Mouse (Mus musculus) cerebellum, postnatal 4 days (tissue): ENCODE measurements at regions not wholly inside any gene's neighbourhood (a gene's known extent, or its start where the extent isn't known, plus 50 kb on each side); places are given as distances from the start of the nearest gene placed in this dataset.
A peak's percentile ranks its signal among the peaks of the same experiment; 100 is the strongest.

Source experiments
- DNase-seq, 2 experiments: peaks; one replicate each; pipeline ENCODE4 v3.0.0; 2022; ENCODE audit warnings: low spot score in 2 of 2, mixed read lengths in 1 of 2

GRCm38 (mm10) chr1:130309746-130310145 lies 113.1 kb downstream of the Cd55b start:
- DNase-seq: no peak

DNA sequence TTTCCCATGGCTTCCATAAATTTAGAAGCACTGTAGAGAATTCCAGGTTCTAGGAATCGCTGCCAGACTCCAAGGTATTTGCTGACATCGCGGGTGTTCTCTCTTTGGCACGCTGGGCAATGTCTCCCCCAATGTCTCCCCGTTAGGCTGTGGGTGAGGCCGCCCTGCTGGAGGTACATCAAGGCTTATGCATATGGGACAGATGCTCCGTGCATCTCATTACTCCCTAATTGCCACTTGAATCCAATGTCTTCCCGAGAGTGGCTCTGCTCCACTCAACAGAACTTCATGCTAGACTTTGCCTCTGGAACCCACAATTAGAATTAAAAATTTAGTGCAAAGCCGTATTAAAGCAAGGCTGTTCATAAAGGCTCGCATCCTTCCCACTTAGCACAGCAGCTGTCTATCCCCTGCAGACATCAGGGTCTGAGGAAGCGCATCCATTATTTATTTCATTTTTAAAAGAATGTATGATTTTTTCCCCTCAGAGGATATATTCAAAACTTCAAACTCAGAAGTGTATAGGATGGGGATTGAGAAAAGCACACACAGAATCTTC lies 120.9 kb downstream of the Cd55b start:
- no peak for DNase-seq

DNA sequence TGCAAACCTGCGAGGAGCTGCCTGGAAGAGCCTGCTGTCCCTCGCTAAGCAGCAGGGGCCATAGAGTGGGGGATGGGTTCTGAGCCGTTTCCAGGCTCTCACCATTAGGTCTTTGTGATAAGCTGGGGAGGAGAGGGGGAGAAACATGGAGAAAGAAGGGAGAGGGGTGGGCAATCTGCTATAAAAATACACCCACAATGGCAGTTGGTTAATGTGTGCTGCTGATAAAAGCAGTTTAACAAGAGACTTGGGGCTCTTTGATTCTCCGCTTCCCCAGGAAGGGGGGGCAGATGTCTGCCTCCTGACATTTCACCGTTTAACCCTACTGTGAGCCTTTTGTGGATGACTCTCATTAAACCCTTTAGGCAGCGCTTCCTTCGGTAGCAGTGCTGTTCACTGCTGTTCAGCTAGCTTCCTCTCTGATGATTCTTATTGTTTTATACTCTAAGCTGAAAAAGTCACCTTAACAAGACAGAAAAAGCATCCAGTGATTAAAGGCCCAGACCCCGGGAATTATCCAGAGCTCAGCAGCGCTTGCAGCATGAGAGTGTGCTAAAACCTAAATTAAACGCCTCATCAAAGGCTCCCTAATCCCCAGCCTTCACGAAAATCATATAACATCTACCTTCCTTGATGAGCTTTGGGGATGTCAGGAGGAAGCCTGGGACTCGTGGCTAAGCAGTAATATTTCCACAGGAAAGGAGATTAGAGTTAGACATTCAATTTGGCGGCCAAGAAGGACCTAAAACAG lies 122.6 kb downstream of the Cd55b start:
- DNase-seq: peak in 1 of 2 experiments; percentile 46

DNA sequence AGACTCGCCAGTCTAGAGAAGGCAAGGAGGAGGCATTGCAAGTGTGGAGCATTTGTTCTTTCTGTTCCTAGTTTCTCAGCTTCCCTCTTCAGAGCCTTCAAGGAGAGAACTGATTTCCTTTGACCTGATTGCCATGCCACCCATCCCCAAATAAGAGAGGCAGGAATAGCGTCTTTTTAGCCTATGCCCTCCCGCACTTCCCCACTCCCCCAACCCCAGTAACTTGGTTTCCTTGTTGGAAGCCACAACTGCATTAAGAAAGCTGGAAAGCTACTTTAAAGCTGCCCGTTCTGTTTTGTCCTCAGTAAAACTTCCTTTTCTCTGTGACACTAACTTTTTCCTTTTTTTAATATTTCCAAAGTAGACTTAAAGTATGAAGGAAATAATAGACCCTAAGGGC lies 123.2 kb downstream of the Cd55b start:
- DNase-seq: no peak

- DNase-seq: no peak
These were observed 123.7 kb downstream of the Cd55b start for GRCm38 (mm10) chr1:130299069-130299468.

DNA sequence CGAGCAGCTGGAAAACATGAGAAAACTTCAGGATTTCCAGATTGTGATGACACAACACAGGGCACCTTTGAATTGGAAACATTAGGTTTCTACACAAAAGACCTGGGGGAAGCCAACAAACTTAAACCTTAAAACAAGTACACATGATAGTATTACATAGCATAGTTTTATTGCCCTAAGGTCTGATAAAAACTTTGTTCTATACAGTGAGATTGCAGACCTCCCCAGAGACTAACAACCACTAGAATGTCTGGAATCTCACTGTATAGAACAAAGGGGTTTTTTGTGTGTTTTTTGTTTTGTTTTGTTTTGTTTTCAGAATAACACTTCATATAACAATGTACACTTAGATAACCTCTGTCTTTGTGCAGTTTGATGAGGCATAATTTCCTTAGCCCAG lies 124.2 kb downstream of the Cd55b start:
- DNase-seq: no peak

- no peak for DNase-seq
These were observed 125.3 kb downstream of the Cd55b start for GRCm38 (mm10) chr1:130297471-130297870.

DNA sequence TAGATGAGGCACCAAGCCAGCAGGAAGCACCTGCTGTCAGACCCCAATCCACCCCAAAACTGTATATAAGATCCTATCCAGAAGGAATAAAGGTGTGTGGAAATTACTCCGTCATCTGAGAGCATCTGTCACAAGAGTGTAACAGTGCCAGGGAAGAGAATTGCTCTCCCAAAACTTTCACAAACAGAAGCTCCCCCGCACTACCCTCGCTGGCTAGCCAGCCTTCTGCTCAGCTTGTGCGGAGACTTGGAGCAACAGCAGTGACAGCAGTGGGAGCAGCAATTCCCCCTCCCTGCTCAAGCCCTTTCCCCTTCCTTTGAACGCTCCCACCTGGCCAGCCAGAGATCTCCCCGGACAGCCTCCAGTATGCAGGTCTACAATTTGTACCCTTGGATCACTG lies 136.9 kb downstream of the Cd55b start:
- DNase-seq: no peak

DNA sequence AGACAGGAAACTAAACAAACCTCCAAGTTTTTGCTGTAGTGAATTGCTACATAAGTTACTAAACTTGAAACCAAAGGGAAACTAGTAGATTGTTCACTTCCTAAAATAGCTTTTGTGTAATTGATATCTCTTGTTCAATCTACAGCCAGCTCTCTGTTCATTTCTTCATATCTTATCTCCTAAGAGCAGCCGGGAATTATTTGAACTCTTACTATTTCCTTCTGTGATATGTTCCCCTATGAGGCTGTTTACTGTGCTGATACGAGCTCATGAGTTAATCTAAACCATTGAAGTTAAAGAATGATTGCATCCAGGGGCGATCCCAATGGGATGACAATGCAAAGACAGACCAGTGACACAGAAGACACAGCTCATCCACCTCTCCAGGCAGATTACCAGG lies 140.7 kb downstream of the Cd55b start:
- no peak for DNase-seq

DNA sequence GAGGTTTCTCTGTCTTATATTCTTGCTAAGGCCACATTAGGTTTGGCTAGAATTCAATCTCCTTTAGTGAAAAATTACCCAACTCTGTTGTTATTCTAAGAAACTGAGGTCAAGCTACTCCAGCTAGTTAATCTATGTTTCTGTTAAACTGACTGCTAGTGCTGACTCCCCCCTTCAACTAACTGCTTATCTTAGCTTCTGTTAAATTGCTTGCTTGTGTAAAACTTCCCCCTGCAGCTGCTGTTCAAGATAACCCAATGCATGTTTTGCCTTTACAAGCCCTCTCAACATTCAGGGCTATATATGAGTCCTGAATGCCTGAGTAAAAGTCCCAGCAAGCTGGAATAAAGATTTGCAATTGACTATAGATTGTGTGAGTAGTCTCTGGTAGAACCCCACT lies 143.6 kb downstream of the Cd55b start:
- no peak for DNase-seq

DNA sequence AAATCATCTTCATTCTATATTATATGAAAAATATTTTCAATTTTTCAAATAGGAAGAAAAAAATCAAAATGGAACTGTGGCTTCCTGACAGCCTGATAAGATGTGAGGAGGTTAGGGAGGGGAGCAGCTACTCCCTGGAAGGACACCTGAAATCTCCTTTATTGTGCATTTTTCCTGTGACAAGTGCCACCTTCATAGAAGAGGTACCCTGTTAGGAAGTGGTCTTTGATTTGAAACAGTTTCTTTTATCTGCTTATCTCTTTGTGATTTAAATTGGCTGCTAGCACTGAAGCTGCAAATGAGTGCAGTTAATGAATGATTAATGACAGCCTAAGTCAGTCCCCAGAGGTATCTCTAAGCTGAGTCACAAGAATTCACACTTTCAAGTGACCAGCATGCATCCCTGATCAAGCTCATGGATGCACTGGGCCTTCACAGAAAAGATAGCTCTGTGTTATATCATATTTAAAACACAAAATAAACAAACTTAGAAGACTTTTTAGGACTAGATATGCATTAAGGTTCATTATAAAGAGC lies 144.7 kb downstream of the Cd55b start:
- DNase-seq: no peak

DNA sequence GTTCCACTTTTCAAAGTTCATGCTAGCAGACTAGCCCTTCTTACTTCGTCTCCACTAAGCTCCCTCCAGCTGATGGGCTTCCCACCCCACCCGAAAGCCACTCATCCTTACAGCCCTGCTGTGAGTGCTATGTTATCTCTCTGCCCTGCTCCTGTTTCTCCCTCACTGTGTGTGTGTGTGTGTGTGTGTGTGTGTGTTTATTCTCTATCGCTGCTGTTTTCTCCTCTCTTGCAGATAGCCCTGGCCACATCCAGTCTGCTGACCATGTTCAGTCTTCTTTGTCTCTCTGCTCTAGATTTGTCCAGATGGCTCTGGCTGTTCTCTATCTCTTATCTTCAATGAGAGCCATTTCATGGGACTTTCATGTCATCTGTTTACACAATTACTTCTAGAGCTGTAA lies 145.9 kb downstream of the Cd55b start:
- DNase-seq: no peak

DNA sequence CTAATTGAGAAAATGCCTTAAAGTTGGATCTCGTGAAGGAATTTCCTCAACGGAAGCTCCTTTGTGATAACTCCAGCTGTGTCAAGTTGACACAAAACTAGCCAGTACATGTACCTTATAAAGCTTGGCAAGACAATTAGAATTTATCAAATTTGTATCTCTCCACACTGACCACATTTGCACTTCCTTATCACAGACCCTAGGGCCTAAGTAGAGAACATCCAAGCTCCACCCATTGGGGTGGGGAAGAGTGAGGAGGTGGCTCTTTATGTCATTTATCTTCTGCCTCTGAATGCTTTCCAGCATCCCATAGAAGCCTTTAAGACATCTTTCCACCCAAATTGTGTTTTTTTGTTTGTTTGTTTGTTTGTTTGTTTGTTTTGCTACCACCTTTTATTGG lies 146.8 kb downstream of the Cd55b start:
- no peak for DNase-seq

- no peak for DNase-seq
These were observed 148.3 kb downstream of the Cd55b start for GRCm38 (mm10) chr1:130274470-130274869.

- DNase-seq: no peak
These were observed 152.4 kb downstream of the Cd55b start for GRCm38 (mm10) chr1:130270457-130270856.
